Mouse (Mus musculus) midbrain, postnatal 0 days (tissue): ENCODE measurements around the gene Stxbp1. TPM values are rescaled to one million over a fixed set of nuclear protein-coding genes. Genes with fewer than 3 reads are reported as not detected.
"Not testable (repeated sequence)": the region's sequence is repeated elsewhere in the genome, so short reads cannot be mapped to it uniquely, and the experiment has no call there.

Experiments used
- ATAC-seq: fragments of 200-750 bp; cut with Nextera tagmentation; 2 replicates; pipeline ENCODE4 v1.8.0; 2017; ENCODE audit warnings: moderate number of reproducible peaks, mild to moderate bottlenecking, moderate TSS enrichment, moderate library complexity; ENCODE audit not compliant: low FRiP score
- DNase-seq: peaks from one replicate; pipeline ENCODE4 v3.0.0-alpha.2; 2015; ENCODE audit warnings: low spot score
- H3K27ac ChIP-seq: fragments of 300-500 bp; sonication (generic); 2 replicates; pipeline ENCODE4 v1.5.1; 2014; ENCODE audit warnings: low read depth, mild to moderate bottlenecking, low read length, mixed read lengths
- H3K27me3 ChIP-seq: fragments of 300-500 bp; sonication (generic); 2 replicates; pipeline ENCODE4 v1.6.1; 2014; ENCODE audit warnings: low read length, control low read depth, mixed read lengths; ENCODE audit not compliant: insufficient read depth
- H3K36me3 ChIP-seq: fragments of 300-500 bp; sonication (generic); 2 replicates; pipeline ENCODE4 v1.6.1; 2014; ENCODE audit warnings: low read length, control low read depth, mixed read lengths; ENCODE audit not compliant: insufficient read depth
- H3K4me1 ChIP-seq: fragments of 300-500 bp; sonication (generic); 2 replicates; pipeline ENCODE4 v1.6.1; 2014; ENCODE audit warnings: mild to moderate bottlenecking, control low read depth, antibody characterized with exemption, low read length, mixed read lengths; ENCODE audit not compliant: insufficient read depth
- H3K4me2 ChIP-seq: fragments of 300-500 bp; sonication (generic); 2 replicates; pipeline ENCODE4 v1.6.1; 2014; ENCODE audit warnings: low read depth, mild to moderate bottlenecking, low read length, mixed read lengths; ENCODE audit not compliant: poor library complexity, severe bottlenecking
- H3K4me3 ChIP-seq: fragments of 300-500 bp; sonication (generic); 2 replicates; pipeline ENCODE4 v1.5.1; 2014; ENCODE audit warnings: low read depth, mild to moderate bottlenecking, low read length, moderate library complexity
- H3K9ac ChIP-seq: fragments of 300-500 bp; sonication (generic); replicated peaks from 2 replicates; pipeline ENCODE4 v1.6.1; 2014; ENCODE audit warnings: mild to moderate bottlenecking, low read length, moderate library complexity, mixed read lengths; ENCODE audit not compliant: poor library complexity, severe bottlenecking
- H3K9me3 ChIP-seq: fragments of 300-500 bp; sonication (generic); 2 replicates; pipeline ENCODE4 v1.6.1; 2016; ENCODE audit warnings: low read length, control low read depth
- CTCF ChIP-seq: IDR thresholded peaks from 2 replicates; pipeline ENCODE4 v1.5.1; 2016; ENCODE audit warnings: antibody characterized with exemption, mild to moderate bottlenecking
- WGBS: fragments of 180-500 bp; shearing (Covaris S2); extraction: QIAGEN DNeasy Blood & Tissue Kit; methylation state at CpG from one replicate; pipeline ENCODE4 v1.1.7; 2014; 5-methylcytosine and 5-hydroxymethylcytosine counted together
- polyA plus RNA-seq: library from polyadenylated mRNA; unstranded; fragments of >200 nt; fragmentation: Nextera tagmentation; extraction: Ambion mirVana; gene quantifications from 2 replicates; pipeline ENCODE4 v1.2.1, GENCODE M21; 2015
- total RNA-seq: library from RNA; depleted of rRNA; stranded (reverse); fragments of >200 nt; gene quantifications from 2 replicates; pipeline ENCODE4 v1.2.3, GENCODE M21; 2014

The Stxbp1 gene
- total and polyA plus RNA-seq, 2 experiments from 2014 or later: 185 to 424 TPM

DNA sequence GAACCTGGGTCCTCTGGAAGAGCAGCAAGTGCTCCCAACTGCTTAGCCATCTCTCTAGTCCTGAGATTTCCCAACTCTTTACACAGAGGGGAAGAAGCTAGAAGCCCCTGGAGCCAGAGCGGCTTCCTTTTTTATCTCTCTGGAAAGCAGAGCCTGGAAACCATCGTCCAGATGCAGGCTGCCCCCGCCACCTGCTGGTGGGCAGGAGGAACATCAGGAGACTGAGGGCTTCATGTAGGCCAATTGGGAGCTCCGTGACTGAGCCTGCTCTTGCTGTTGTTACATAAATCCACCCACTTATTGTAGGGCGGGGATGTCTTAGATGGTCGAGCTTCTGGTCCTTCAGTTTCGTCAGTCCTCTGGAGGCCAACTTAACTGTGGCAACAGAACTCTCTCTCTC lies 10.5 kb upstream of the Stxbp1 start:
- no peaks in the 10 kb centered on the region for H3K4me1 ChIP-seq
- no peaks in the 10 kb centered on the region for H3K36me3 ChIP-seq
- peak; percentile 87 for DNase-seq
- peak; percentile 59 for ATAC-seq
- no peak overlapping the region for H3K27ac ChIP-seq
- H3K4me2 ChIP-seq: no peak overlapping the region
- TF ChIP-seq CTCF: peak; percentile 97
- 0% methylated on average over 7 of the region's 7 CpGs for WGBS
- H3K9me3 ChIP-seq: no peaks in the 10 kb centered on the region
- no peaks in the 10 kb centered on the region for H3K27me3 ChIP-seq
- H3K4me3 ChIP-seq: no peak overlapping the region
- no peak overlapping the region for H3K9ac ChIP-seq

DNA sequence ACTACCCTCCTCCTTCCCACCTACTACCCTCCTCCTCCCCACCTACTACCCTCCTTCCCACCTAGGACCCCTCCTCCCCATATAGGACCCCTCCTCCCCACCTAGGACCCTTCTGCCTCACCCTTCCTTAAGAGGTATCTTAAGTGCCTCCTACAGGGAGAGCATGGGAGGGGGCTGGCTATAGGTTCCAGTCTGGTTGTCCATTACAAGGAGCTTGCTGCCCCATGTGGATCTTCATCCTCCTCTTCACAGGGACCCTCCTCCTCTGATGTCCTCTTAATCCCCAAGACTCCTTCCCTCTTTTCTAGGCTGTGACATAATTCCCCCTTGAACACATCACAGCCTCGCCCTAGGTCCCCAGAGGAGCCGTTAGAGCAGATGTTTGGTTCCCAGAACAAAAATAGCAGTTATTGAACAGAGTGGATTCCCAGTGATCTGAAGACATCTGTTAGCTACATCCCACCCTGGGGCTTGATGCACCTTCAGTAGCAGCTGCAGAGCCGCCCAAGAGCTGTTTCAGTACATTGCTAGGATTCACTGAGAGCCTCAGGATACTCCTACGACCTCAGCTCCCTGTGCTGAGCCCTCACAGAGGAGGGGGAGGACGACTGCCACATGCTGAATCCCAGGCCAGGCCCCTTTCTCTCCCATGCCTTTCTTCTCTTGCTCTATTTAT lies 8.9 kb upstream of the Stxbp1 start:
- Histone ChIP-seq H3K9me3 (no peaks in the 10 kb centered on the region), H3K36me3 (no peaks in the 10 kb centered on the region), H3K4me3 (no peak overlapping the region), H3K9ac (no peak overlapping the region), H3K27me3 (no peaks in the 10 kb centered on the region), H3K4me2 (no peak overlapping the region), H3K4me1 (no peaks in the 10 kb centered on the region), H3K27ac (no peak overlapping the region)
- TF ChIP-seq CTCF: no peak
- DNase-seq: no peak
- no peak for ATAC-seq
- 50% methylated on average over 5 of the region's 5 CpGs for WGBS

DNA sequence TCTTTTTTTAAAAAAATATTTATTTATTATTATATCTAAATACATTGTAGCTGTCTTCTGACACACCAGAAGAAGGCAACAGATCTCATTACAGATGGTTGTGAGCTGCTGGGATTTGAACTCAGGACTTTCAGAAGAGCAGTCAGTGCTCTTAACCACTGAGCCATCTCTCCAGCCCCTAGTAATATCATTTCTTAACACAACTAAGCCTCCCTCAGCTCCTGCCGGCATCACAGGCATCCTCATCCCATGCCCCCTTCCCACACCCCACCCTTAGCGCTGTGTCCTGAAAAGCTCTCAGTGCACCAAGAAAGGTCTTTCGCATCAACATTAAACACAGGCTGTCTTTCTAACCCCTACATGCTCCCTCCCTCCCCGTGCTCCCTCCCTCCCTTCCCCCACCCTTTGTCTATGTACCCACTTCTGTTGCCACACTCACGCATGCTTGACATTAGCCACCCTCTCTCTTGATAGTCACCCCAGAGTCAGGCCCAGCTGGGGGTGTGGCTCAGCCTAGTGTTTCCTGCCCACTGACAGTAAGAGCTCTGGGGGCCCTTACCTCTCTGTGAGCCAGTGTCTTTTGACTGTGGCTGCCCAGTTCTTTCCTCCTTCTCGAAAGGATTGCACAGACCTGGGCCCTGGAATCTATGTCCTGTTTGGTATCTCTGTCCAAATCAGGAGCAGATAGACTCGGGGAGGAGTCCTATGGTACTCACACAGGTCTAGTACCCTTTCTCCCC lies 8.2 kb upstream of the Stxbp1 start:
- DNase-seq: no peak
- Histone ChIP-seq H3K27ac (no peak overlapping the region), H3K9ac (no peak overlapping the region), H3K4me3 (no peak overlapping the region), H3K4me2 (no peak overlapping the region), H3K9me3 (no peaks in the 10 kb centered on the region), H3K4me1 (no peaks in the 10 kb centered on the region), H3K27me3 (no peaks in the 10 kb centered on the region), H3K36me3 (no peaks in the 10 kb centered on the region)
- no peak for TF ChIP-seq CTCF
- 67% methylated on average over 7 of the region's 7 CpGs for WGBS
- ATAC-seq: no peak

GRCm38 (mm10) chr2:32854206-32854605 lies 7.2 kb upstream of the Stxbp1 start:
- H3K27me3 ChIP-seq: no peaks in the 10 kb centered on the region
- H3K27ac ChIP-seq: no peak overlapping the region
- ATAC-seq (peak; percentile 49; the same call in 1 of the 2 replicates), DNase-seq (peak; percentile 89)
- H3K4me1 ChIP-seq: no peaks in the 10 kb centered on the region
- 7% methylated on average over 8 of the region's 8 CpGs for WGBS
- no peak overlapping the region for H3K9ac ChIP-seq
- H3K4me2 ChIP-seq: no peak overlapping the region
- H3K36me3 ChIP-seq: no peaks in the 10 kb centered on the region
- no peak overlapping the region for H3K4me3 ChIP-seq
- H3K9me3 ChIP-seq: no peaks in the 10 kb centered on the region
- TF ChIP-seq CTCF: peak; percentile 87

- DNase-seq, H3K4me3 ChIP-seq, H3K9me3 ChIP-seq, H3K9ac ChIP-seq, H3K27ac ChIP-seq, H3K27me3 ChIP-seq, ATAC-seq, H3K4me2 ChIP-seq, H3K4me1 ChIP-seq, H3K36me3 ChIP-seq: not testable (repeated sequence)
- 71% methylated on average over 4 of the region's 4 CpGs for WGBS
These were observed 6.7 kb upstream of the Stxbp1 start for GRCm38 (mm10) chr2:32853716-32854115.

GRCm38 (mm10) chr2:32852156-32852555 lies 5.1 kb upstream of the Stxbp1 start:
- peak; percentile 58; the same call in 1 of the 2 replicates for ATAC-seq
- Histone ChIP-seq H3K4me3 (peak overlapping the region; percentile 19; the same call in 1 of the 2 replicates), H3K9me3 (no peaks in the 10 kb centered on the region), H3K4me2 (peak overlapping the region; percentile 52), H3K36me3 (no peaks in the 10 kb centered on the region), H3K9ac (no peak overlapping the region), H3K4me1 (no peaks in the 10 kb centered on the region), H3K27ac (no peak overlapping the region), H3K27me3 (no peaks in the 10 kb centered on the region)
- peak; percentile 85 for DNase-seq
- WGBS: 2% methylated on average over 20 of the region's 20 CpGs
- TF ChIP-seq CTCF: peak; percentile 79
